Mouse (Mus musculus): Measurements from ENCODE around the gene Syn3. TPM values are rescaled to one million over a fixed set of nuclear protein-coding genes. Genes with fewer than 3 reads are reported as not detected.
"Not testable (repeated sequence)": the region's sequence is repeated elsewhere in the genome, so short reads cannot be mapped to it uniquely, and the experiment has no call there.

Gene Syn3
- total RNA-seq, 2 experiments from 2014 or later = 0.22 to 0.39 TPM

DNA sequence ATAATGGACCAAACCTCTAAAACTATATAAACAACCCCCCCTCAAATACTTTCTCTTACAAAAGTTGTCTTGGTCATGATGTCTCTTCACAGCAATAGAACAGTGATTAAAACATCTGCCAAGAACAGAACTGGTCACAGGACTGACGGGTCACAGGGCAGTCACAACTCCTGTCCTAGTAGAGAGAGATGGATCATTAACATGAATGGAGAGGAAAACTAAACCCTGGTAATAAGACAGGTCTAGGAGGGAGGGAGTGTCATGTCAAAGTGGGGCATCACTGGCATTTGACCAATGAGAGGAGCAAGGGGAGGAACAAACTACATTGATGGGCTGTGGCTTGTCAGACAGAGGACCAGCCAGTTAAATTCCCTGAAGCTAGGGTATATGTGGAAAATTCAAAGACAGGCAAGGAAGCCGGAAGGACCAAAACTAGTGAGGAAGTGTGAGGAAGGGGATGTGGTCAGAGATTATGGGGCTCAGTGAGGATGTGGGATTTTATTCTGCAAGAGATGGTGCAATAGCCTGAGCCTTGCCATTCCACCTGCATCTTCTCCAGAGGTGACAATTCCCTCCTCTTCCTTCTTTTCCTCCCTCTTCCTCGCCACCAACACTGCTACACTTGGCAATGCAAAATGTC is 76.8 kb downstream of the Syn3 start:
- DNase-seq = no peak
- intact Hi-C loops (cut with DNase I) = no loop called here

DNA sequence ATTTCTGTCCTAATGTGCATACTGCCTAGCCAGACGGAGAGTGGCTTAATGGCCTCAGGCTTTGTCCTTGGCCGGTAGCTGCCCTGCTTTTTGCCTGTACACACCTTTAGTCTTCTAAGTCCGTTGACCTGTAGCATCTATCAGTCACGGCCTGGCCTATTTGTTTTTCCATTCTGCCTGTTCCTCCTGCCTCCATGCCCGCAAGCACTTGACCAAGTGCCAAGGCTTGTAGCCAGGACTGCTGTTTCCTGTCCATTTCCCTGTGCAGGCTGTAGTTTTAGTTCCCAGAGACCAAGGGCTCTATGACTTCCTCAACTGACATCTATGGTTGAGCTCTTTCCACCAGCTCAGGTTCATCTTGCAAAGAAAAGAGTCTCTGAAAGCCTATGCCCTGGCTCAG is 79.8 kb downstream of the Syn3 start:
- intact Hi-C loops (cut with DNase I) = no loop called here
- peak; percentile 41 to 45 for DNase-seq

DNA sequence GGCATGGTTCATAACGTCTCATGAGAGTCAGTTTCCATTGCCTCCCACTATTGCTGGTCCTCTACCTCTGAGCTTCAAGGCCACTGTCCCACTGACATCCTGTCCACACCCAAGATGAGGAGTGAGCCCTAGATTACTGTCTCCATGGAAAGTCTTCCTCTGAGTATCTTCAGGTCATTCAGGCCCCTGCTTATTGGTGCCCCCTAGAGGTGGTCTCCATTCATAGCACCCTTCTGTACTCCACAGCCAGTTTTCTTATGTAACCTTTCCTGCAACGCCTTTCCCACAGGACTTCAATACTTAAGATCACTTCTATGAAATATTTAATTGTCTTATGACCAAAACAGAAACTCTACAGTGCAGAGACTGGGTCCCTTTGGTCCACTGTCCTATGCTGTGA is 80.4 kb downstream of the Syn3 start:
- intact Hi-C loops (cut with DNase I) = no loop called here
- DNase-seq = peak; percentile 12 to 13

DNA sequence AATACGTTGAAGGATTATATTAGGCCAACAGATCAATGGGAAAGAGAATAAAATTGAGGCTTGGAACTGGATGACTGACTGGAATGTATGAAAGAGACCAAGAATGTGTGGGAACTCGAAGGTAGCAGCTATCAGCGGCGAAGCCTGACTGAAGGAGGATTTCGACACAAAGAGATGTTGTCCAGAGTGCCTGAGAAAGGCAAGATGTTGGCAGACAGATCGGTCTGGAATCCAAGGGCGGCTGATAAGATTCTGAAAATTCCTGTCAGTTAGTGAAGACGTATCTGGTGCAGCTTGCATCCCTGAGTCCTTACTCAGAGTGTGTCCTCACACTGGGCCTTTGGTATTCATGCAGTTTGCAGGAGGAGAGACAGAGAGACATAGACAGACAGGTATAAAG is 81.9 kb downstream of the Syn3 start:
- peak; percentile 15 to 24 for DNase-seq

DNA sequence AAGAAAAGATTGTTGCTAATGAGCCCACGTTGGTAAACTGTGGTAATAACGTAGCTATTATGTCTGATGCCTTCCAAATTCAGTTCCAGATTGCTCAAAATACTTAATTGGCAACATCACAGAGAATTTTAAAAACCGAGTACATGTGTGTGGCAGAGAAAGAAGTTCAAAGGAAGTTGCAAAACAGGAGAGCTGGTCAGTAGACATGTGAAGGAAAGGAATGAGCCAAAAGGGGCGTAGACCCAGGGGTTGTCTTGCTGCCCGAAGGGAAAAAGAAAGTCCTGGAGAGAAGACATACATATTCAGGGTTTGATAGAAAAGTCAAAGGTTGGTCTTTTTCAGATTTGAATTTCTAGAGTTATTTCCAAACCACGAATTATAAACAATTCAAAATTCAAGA is 87.8 kb downstream of the Syn3 start:
- DNase-seq = no peak
- intact Hi-C loops (cut with DNase I) = no loop called here

More for the DNA sequence above, 81.9 kb downstream of the Syn3 start:
- intact Hi-C loops (cut with DNase I) = no loop called here

DNA sequence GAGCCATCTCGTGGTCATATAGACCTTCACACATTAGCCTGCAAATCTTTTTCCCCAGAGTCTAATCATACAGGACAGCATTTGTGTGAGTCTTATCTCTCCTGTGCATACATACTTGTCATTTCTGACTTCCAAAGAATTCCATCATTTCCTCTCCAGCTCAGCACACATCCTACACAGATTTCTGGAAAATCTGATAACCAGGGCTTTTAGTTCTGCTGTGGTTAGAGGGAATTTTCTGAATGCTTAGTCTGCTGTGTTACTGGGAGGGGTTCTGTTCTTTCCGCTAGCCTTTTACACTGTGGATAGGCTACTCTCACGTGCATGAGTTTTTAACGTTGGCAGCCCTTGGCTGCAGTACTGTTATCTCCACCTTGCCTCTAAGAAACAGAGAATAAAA is 91.7 kb downstream of the Syn3 start:
- DNase-seq = no peak
- intact Hi-C loops (cut with DNase I) = no loop called here

DNA sequence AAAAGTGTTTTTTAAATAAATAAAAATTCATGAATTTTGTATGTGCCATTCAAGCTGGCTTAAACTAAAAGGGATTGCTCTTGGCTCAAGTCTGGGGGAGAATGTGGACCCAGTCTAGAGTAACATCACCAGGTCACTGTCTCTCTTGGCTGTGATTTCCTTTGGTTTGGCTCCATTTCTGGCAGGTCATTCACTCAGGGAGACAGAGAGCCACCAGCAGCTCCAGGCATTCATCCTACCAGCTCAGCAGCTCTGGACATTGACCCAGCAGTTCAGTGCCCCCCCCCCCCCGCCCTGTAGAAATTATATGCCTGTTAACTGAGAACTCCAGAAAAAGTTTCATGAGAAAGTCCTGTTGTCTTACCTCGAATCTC is 100.4 kb downstream of the Syn3 start:
- DNase-seq = no peak
- intact Hi-C loops (cut with DNase I) = no loop called here

DNA sequence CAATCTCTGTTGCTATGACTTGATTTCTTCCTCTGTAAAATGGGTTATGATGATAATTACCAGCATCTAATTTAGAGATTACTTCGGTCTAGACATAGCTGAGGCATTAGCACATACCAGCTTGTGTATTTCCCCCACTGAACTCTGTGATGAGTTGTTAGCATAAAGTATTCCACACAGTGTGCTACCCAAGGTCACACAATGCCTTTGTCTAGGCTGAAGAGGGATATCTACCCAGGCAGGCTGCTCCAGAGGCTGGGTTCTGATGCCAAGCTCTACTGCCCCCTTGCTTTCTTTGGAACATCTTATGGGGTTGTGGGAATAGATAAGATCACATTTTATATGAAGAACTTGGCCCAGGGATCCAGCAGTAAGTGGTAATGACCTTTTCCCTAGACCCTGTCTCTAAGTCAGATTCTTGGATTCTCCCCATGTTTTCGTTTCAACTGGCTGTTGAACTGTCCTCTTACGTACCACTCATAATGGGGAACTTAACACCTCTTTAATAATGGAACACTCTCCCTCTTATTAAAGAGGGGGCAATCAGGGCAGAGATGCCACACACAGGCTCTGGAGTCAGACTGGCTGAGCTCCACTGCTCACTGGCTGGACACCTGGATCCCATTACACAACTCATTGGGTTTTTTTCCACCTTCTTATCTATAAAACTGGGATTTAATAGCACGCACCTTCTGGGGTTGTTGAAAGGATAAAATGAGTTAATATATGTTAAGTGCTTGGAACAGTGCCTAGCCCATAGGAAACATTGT is 100.9 kb downstream of the Syn3 start:
- DNase-seq = no peak
- intact Hi-C loops (cut with DNase I) = no loop called here

DNA sequence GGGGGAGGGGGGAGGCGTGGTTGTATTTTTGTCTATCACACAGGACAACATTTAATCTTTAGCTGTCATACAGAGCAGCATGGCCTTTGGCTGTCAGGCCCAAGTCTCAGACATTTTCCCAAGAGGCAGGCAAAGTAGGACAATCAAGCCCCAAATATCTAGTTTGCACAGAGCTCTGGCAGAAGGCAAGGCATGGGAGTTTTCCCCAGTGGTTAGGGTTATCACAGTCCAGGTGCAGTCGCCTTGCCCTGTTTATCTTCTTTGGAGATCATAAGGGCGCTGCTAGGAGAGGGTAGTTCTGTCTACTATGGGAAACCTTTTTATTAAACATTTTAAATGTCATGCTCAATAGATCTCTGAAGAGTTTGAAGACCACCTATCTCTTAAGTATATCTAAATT is 106.3 kb downstream of the Syn3 start:
- no peak for DNase-seq
- intact Hi-C loops (cut with DNase I) = no loop called here

DNA sequence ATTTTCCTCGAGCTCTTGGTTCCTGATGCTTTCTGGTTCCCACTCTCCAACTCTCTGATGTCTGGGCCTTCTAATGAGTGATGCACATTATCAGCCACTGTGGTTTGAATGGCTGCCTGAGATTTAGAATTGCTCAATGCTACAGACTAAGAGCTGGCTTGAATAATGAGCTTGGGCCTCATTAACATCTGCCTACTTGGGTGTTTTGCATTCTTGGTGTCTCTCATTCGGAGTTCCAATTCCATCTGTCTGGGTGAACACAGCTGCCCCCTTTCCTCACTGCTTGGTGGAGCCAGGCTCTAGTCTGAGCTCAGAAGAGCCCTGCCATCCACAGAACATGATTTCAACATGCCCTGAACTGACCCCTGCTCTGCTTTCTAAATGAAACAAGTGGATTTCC is 108.8 kb downstream of the Syn3 start:
- intact Hi-C loops (cut with DNase I) = no loop called here
- DNase-seq = peak in 1 of 2 experiments; percentile 27

DNA sequence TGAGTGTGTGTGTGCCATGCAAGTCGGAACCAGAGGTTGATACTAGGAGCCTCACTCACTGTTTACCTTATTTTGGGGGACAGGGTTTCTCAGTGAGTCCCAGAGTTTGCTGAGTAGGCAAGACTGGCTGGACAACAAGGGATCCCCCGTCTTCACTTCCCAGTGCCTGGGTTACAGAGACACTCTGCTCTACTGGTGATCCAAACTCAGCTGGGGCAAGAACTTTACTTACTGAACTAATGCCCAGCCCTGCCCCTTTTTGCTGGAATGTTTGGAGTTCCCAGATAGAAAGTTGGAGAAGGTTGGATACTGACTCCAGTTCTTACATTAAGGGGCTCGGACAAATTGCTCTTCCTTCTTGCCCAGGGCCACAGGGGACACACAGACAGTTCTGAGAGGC is 109.3 kb downstream of the Syn3 start:
- DNase-seq = no peak
- intact Hi-C loops (cut with DNase I) = no loop called here

DNA sequence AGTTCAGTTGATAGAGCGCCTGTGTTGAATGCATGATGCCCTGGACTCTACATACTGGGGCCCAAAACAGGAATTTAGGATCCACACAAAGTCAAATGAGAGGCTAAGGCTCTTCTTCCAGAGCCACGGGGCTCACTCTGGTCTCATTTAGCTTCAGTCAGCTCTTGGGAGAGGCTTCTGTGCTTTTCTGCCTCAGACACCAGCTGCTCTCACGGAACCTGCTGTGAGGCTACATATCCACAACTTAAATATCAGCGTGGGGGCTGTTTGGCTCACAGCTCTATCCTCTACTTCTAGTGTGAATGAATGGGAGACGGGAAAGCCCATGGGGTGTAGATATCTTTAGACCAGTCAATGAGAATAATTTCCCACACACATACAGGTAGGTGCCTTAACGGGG is 109.9 kb downstream of the Syn3 start:
- DNase-seq = no peak
- intact Hi-C loops (cut with DNase I) = no loop called here

DNA sequence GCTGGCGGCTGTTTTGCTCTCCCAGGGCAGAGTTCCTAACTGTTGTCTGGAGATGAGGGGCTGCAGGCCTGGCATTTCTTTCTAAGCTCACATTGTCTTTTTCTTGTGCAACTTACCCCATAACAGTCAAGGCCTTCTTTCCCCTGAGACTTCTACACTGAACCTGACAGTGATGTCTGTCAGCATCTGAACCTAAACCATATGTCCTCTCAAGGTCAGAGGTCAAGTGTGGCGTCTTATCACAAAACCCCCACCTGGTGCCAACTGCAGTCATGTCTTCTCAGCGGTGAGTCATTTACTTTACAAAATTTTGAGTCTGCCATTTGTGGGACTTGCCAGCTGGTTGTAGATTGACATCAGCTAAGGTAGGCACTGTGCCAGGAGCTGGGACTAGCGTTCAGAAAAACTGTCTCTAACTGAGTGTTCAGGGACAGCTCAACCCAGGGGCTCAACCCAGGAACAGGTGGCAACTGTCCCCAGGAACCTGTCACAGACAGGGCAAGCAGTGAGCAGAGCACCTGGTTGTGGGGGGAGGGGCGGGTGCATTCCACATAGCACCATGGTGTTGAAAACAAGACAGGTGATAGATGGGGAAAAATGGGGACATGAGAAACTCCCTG is 110.8 kb downstream of the Syn3 start:
- intact Hi-C loops (cut with DNase I) = no loop called here
- DNase-seq = no peak

DNA sequence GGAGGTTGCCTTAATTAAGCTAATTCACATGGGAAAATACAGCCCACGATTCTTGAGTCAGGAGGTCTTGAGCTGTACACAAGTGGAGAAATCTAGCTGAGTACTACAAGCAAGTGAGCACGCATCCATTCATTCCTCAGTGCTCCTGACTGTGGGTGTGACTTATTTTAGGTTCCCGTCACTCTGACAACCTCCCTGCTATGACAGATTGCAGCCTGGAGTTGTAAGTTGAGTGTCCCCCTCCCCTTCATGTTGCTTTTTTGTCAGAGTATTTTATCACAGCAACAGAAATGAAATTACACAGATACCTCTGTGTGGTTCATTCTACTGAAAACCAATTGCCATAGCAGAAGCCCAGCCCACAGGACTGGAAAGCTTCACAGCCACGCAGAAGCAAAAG is 112.5 kb downstream of the Syn3 start:
- no peak for DNase-seq
- intact Hi-C loops (cut with DNase I) = no loop called here

DNA sequence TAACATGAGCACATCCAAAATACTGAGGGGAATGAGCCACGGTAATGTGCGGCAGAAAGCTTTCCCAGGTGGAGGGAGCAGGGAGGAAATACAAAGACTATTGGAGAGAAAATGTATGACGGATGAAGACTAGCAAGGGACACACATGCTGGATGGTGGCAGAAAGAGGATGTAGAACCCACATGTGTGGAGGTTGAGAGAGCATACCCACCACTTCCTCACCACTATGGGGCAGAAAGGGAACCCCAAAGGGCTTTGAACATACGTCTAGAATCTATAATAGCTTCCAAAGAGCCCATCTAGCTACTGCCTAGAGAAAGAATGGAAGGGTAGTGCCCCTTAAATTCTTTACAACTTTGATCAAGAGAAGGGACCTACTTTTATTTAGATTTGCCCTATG is 113.0 kb downstream of the Syn3 start:
- intact Hi-C loops (cut with DNase I) = no loop called here

DNA sequence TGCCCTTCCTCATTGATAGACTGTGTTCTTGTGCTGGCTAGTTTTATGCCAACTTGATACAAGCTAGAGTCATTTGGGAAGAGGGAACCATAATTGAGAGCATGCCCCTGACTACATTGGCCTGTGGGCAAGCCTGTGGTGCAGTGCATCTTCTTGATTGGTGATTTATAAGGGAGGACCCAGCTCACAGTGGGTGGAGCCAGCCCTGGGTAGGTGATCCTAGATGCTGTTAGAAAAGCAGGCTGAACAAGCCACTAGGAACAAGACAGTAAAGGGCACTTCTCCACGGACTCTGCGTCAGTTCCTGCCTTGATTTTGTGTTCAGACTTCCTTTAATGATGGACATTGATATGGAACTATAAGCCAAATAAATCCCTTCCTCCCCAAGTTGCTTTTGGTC is 114.0 kb downstream of the Syn3 start:
- no peak for DNase-seq
- intact Hi-C loops (cut with DNase I) = no loop called here

More for the DNA sequence above, 113.0 kb downstream of the Syn3 start:
- DNase-seq = no peak

DNA sequence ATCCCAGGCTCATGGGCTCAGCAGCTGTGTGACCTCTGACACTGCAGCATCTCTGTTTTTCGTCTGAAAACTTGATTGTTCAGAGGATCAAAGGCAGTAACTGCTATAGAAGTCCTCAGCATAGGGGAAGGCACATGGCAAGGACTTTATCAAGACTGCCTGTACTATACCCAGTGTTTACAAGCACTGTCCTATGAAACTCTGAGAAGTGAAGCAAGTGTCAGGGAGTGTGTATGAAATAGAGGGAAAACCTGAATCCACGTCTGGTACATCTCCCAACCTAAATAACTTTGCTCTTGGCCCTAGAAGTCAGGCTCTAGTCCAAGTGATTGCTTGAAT is 116.8 kb downstream of the Syn3 start:
- intact Hi-C loops (cut with DNase I) = no loop called here
- DNase-seq = no peak

DNA sequence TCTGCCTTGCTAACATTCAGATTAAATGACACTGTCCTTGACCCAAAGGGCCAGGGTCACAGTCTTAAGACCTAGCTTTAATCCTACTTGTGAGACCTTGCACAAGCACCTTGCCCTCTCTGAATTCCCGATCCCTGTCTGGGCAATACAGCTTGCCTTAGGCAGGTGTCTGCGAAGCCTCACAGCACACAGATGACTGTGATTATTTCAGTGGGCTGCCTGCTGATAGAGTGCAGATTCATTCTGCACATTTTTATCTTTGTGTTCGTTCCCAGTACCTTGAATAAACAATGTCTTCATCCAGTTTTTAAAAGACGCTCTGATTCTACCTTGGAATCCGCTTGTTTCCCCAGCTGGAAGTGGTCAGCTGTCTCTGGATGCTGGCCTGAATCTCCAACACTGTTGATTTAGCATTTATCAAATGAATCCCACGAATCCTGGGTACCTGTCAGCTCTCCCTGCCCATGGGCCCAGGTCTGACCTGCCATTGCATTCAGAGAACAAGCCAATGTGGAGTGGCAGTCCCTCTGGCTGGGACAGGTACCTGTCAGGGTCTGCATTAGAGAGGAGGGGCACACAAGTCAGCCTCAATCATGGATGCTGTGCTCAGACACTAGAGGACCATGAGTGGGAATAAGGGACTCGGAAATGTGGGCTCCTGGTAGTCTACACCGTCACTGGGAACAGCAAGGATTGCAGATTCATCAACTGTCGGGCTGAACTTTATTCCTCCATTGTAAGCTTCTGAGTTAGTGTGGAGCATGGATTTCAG is 117.4 kb downstream of the Syn3 start:
- intact Hi-C loops (cut with DNase I) = no loop called here
- no peak for DNase-seq

DNA sequence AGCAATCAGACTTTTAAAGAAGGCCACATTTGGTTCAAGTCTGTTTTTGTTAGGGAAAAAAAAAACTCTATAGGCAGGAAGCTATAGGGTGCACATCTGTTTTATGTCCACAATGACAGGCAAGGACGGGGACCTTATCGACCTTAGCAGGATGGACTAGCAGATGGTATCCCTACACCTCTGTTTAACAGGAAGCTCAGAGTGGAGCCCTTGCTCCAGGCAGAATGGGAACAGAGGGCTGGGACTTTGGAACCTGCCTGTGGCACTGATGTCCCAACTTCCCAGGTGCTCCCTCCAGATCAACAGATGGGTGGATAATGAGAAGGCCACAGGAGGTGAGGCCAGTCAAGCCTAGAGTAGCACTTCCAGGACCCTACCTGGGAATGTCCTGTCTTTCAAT is 118.1 kb downstream of the Syn3 start:
- intact Hi-C loops (cut with DNase I) = no loop called here
- DNase-seq = no peak

DNA sequence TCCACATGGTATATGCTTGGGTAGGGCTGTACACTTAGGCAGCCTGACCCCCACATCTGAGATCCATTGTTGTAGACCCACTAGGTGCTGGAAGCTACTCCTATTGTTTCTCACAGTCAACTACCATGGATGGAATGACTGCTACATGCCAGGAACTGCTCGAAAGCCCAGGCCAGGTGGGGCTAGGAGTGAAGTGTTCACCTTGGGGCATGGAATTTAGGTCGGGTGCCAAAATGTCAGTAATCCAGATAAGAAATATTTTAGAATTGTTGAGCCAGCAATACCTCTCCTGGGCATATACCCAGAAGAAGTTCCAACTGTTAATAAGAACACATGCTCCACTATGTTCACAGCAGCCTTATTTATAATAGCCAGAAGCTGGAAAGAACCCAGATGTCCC is 119.9 kb downstream of the Syn3 start:
- intact Hi-C loops (cut with DNase I); DNase-seq: not testable (repeated sequence)

DNA sequence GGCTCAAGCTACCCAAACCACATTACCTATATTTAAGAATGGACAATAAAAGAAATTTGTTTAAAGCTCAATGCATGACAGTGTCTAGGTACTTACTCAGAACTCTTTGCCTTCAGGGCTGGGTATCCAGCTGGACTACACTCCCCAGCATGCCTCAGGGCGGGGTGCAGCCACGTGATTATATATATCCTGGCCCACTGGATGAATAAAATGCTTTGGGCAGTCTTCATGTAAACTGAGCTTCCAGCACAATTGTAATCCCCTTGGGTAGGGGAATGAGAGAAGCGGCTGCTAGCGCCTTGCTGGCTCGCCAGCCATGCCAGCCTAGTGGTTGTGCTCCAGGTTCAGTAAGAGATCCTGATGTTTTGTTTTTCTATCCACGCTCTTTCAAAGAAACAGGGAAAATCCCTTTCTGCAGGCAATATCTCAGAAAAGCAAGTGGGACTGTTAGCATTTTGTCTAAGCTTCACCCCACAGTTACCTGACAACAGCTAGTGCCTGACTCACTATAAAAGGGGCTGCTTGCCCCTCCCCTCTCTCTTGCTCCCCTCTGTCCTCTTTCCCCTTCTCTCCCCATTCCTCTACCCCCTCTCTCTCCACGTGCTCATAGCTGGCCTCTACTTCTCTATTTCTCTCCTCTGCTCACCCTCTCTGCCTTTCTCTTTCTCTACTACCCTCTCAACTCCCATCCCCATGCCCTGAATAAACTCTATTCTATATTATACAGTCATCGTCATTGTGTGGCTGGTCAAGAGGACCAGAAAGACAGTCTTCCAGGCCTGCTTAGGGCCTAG is 122.1 kb downstream of the Syn3 start:
- intact Hi-C loops (cut with DNase I) = no loop called here
- DNase-seq = no peak

All from heart, postnatal 36 days (tissue).